Mouse (Mus musculus): ENCODE results near the gene Olfr958. TPM values are rescaled to one million over a fixed set of nuclear protein-coding genes. Genes with fewer than 3 reads are reported as not detected.
A peak's percentile ranks its signal among the peaks of the same experiment; 100 is the strongest.

Gene Olfr958
- not detected in 2 replicates for polyA plus RNA-seq (2015; fragmentation: Nextera tagmentation; extraction: Ambion mirVana)

DNA sequence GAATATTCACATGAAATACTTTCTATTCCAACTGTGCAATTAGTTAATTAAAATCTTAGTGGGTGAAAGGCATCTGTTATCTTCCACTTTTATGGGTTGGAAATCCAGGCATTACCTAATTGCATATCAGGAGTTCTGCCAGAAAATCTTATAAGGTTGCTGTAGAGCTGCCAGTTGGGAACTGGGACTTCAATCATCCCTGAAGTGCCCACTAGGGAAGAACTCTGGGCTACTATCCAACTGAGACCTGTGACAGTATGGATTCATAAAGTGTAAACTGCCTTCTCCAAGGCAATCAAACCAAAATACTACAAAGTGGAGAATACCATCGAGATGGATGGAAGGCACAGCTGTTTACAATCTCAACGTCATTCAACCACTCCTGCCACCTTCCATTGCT is at the start of gene Olfr958:
Gene Olfr958 (minus strand): TSS at position 109 of the 400 bp plus-strand sequence.
- no peaks in the 10 kb centered on the region for H3K4me1 ChIP-seq (ENCODE audit: control insufficient read depth, insufficient read depth, low read length)
- no peaks in the 10 kb centered on the region for H3K27me3 ChIP-seq (ENCODE audit: control insufficient read depth, insufficient read depth, low read length)
- H3K4me3 ChIP-seq (replicated peaks; ENCODE audit: low read length), result no peak within 1 kb of the TSS
- no peak for ATAC-seq (ENCODE audit: insufficient read depth, low FRiP score)
- WGBS, result 57% methylated on average over 2 of the region's 2 CpGs
- no peak within 1 kb of the TSS for H3K9ac ChIP-seq (ENCODE audit: low read length)
- no peaks in the 10 kb centered on the region for H3K36me3 ChIP-seq (ENCODE audit: control insufficient read depth, insufficient read depth, low read length)
- no peak within 1 kb of the TSS for H3K4me2 ChIP-seq (ENCODE audit: low read depth, low read length)
- H3K27ac ChIP-seq (ENCODE audit: low read length), result no peak within 1 kb of the TSS
- H3K9me3 ChIP-seq (replicated peaks; ENCODE audit: control insufficient read depth, low read length), result no peaks in the 10 kb centered on the region

DNA sequence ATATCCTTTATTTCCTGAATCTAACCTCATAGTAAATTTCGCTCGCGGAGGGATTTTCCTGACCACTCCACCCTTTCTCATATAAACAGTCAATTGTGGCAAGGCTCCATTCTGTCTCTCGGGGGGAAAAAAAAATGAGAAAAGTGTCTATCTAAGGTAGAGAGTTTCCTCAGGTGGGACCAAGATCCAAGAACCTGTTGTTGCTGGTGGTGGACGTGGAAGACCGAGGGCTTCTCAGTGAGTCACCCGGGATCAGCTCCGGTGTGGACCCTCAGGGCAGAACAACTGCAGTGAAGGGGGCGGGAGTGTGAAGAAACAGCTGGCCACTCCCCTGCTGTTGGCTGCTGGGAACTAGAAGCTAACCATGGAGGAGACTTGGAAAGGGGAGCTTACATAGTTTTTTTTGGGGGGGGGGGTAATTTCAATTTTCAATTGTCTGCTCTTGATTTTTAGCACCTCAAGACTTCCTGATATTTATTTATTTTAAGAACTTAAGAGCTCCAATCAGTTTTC is 49.5 kb upstream of the Olfr958 start:
- H3K4me3 ChIP-seq (replicated peaks; ENCODE audit: low read length), result peak overlapping the region; percentile 47
- no peaks in the 10 kb centered on the region for H3K9me3 ChIP-seq (replicated peaks; ENCODE audit: control insufficient read depth, low read length)
- peak overlapping the region; percentile 23; the same call in 1 of the 2 replicates for H3K9ac ChIP-seq (ENCODE audit: low read length)
- peak overlapping the region; percentile 12; the same call in 1 of the 2 replicates for H3K27ac ChIP-seq (ENCODE audit: low read length)
- H3K4me2 ChIP-seq (ENCODE audit: low read depth, low read length), result peak overlapping the region; percentile 83
- WGBS, result 2% methylated on average over 9 of the region's 9 CpGs
- H3K36me3 ChIP-seq (ENCODE audit: control insufficient read depth, insufficient read depth, low read length), result no peaks in the 10 kb centered on the region
- no peaks in the 10 kb centered on the region for H3K27me3 ChIP-seq (ENCODE audit: control insufficient read depth, insufficient read depth, low read length)
- peak; percentile 71; the same call in 1 of the 2 replicates for ATAC-seq (ENCODE audit: insufficient read depth, low FRiP score)
- 0 out of 2 replicates have a peak, but pooled peaks cover 4% of the 10 kb centered on the region for H3K4me1 ChIP-seq (ENCODE audit: control insufficient read depth, insufficient read depth, low read length)

DNA sequence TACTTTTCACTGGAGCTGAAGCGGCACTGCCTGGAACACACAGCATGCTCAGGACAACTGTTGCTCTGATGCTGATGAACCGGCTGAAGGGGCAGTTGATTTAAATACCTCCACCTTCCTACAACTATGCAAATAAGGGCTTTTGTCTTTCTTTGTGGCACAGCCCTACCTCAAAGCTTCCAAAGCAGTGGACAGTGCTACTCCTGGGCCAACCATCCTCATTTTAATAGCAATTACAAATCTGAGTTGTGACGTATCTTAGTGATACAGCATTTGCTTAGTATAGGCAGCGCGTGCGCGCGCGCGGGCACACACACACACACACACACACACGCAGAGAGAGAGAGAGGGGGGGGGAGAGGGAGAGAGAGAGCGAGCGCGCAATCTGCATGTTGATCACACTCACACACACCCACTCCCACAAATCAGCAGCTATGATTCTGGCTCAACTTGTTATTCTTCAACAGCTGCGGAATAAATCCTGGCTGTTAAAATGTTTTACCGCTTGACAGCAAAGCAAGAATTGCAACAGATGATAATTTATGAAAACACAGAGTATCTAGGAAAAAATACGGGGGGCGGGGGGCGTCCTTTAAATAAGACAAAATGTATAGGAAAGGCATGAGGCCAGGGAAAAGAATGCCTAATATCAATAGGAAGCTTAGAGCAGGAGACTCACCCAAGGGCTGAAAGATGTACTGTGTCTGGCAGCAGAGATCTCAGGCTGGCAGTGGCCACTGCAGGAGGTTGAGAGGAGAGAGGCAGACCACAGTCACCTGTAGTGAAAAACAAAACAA is 48.9 kb upstream of the Olfr958 start:
- ATAC-seq (ENCODE audit: insufficient read depth, low FRiP score), result peak; percentile 79; the same call in 1 of the 2 replicates
- H3K27ac ChIP-seq (ENCODE audit: low read length), result peak overlapping the region; percentile 12; the same call in 1 of the 2 replicates
- no peaks in the 10 kb centered on the region for H3K36me3 ChIP-seq (ENCODE audit: control insufficient read depth, insufficient read depth, low read length)
- peak overlapping the region; percentile 47 for H3K4me3 ChIP-seq (replicated peaks; ENCODE audit: low read length)
- H3K9me3 ChIP-seq (replicated peaks; ENCODE audit: control insufficient read depth, low read length), result no peaks in the 10 kb centered on the region
- H3K9ac ChIP-seq (ENCODE audit: low read length), result peak overlapping the region; percentile 23; the same call in 1 of the 2 replicates
- H3K4me2 ChIP-seq (ENCODE audit: low read depth, low read length), result peak overlapping the region; percentile 83
- H3K27me3 ChIP-seq (ENCODE audit: control insufficient read depth, insufficient read depth, low read length), result no peaks in the 10 kb centered on the region
- under 1% methylated on average over 19 of the region's 19 CpGs for WGBS
- 0 out of 2 replicates have a peak, but pooled peaks cover 4% of the 10 kb centered on the region for H3K4me1 ChIP-seq (ENCODE audit: control insufficient read depth, insufficient read depth, low read length)

DNA sequence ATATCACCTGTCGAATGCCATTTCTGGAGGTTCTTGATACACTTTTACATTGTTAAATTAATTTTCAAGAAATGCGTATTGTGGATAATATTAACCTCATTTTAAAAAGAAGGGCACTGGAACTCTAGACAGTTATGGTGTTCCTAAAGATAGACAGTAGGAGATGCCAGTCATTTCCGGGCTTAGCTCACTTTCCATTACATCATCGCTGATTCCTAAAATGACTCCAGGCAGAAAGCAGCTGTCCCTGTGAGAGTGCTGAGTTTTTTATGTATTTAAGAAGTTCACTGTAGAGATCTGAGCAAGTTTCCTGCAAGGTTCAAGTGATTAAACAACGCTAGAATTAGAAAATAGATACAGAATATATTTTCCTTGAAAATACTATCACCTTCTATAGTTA is 23.2 kb upstream of the Olfr958 start:
- Histone ChIP-seq H3K4me3 (replicated peaks; ENCODE audit: low read length) (no peak overlapping the region), H3K9me3 (replicated peaks; ENCODE audit: control insufficient read depth, low read length) (no peaks in the 10 kb centered on the region), H3K27ac (ENCODE audit: low read length) (no peak overlapping the region), H3K4me1 (ENCODE audit: control insufficient read depth, insufficient read depth, low read length) (no peaks in the 10 kb centered on the region), H3K36me3 (ENCODE audit: control insufficient read depth, insufficient read depth, low read length) (no peaks in the 10 kb centered on the region), H3K27me3 (ENCODE audit: control insufficient read depth, insufficient read depth, low read length) (no peaks in the 10 kb centered on the region), H3K4me2 (ENCODE audit: low read depth, low read length) (no peak overlapping the region), H3K9ac (ENCODE audit: low read length) (no peak overlapping the region)
- ATAC-seq (ENCODE audit: insufficient read depth, low FRiP score), result no peak
- 84% methylated on average over 5 of the region's 5 CpGs for WGBS

DNA sequence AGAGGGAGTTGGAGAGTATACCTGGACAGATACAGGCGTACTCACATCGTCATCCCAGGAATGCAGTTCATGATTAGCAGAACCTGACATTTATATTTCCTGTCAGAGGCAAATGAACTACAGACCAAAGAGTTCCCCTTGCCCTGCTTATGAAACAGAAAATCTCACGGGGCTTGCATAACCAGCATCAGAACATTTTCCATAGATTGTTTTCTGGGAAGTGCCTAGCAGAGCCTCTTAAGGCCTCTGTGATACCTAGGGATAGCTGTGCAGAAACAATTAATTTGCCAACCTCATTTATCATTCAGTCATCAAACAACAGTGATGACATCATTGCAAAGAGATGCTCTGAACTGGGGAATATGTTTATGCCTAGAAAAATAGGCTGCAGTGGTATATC is 21.6 kb upstream of the Olfr958 start, which contains the start of gene Olfr959:
Gene Olfr959 (minus strand): TSS at position 101 of the 400 bp plus-strand sequence.
- no peak for ATAC-seq (ENCODE audit: insufficient read depth, low FRiP score)
- H3K36me3 ChIP-seq (ENCODE audit: control insufficient read depth, insufficient read depth, low read length), result no peaks in the 10 kb centered on the region
- H3K9ac ChIP-seq (ENCODE audit: low read length), result no peak within 1 kb of the TSS
- H3K4me1 ChIP-seq (ENCODE audit: control insufficient read depth, insufficient read depth, low read length), result no peaks in the 10 kb centered on the region
- no peak within 1 kb of the TSS for H3K4me2 ChIP-seq (ENCODE audit: low read depth, low read length)
- no peak within 1 kb of the TSS for H3K27ac ChIP-seq (ENCODE audit: low read length)
- H3K27me3 ChIP-seq (ENCODE audit: control insufficient read depth, insufficient read depth, low read length), result no peaks in the 10 kb centered on the region
- WGBS, result 72% methylated on average over 3 of the region's 3 CpGs
- no peaks in the 10 kb centered on the region for H3K9me3 ChIP-seq (replicated peaks; ENCODE audit: control insufficient read depth, low read length)
- H3K4me3 ChIP-seq (replicated peaks; ENCODE audit: low read length), result no peak within 1 kb of the TSS

DNA sequence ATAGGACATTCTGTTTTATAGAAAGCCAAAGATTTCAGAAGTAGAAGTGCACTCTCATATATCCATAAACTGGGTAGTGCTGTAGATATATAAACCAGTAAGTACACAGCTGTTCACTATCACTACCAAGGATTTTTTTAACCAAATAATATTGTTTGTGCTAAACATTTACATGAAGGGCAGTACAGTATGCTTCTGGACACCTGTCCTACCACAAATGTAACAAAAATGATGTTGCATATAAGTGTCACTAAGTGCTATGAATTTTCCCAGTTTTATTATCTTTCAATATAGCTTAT is 4.4 kb upstream of the Olfr958 start:
- Histone ChIP-seq H3K9me3 (replicated peaks; ENCODE audit: control insufficient read depth, low read length) (no peaks in the 10 kb centered on the region), H3K36me3 (ENCODE audit: control insufficient read depth, insufficient read depth, low read length) (no peaks in the 10 kb centered on the region), H3K4me2 (ENCODE audit: low read depth, low read length) (no peak overlapping the region), H3K4me1 (ENCODE audit: control insufficient read depth, insufficient read depth, low read length) (no peaks in the 10 kb centered on the region), H3K9ac (ENCODE audit: low read length) (no peak overlapping the region), H3K4me3 (replicated peaks; ENCODE audit: low read length) (no peak overlapping the region), H3K27me3 (ENCODE audit: control insufficient read depth, insufficient read depth, low read length) (no peaks in the 10 kb centered on the region), H3K27ac (ENCODE audit: low read length) (no peak overlapping the region)
- ATAC-seq (ENCODE audit: insufficient read depth, low FRiP score), result no peak

DNA sequence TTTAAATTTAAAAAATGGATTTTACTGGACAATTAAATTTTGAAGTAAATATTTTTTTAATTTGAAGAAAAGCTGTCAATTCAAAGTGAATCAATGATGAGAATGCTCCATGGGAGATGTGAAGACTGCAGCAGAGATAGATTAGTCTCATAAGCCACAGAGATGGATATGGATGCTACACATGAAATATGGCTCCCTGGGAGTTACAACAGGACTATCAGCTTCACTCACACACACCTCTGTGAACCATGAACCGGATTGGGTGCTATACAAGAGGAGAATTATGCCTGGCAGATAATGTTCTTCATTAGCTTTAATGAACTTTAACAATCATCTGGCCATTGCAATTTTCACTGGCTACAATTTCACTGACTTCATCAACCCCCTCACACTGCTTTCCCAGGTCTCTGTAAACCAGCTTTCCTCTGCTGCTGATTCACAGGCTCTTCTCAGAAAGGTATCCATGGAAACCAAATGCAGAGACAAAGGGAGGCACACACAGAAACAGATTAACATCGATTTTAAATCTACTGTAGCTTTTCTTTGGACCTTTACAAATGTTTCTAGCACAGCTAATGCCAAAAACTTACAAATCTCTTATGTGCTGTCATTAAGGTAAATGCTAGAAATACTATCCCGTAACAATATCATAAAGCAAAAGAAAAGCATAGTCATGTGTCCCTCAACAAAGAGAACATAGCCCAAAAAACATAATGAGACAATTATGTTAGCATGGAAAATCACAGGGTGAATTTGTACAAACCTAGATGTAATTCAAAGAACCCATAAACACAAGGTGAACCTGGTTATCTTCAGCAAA is 3.9 kb upstream of the Olfr958 start:
- no peak overlapping the region for H3K9ac ChIP-seq (ENCODE audit: low read length)
- no peaks in the 10 kb centered on the region for H3K27me3 ChIP-seq (ENCODE audit: control insufficient read depth, insufficient read depth, low read length)
- no peaks in the 10 kb centered on the region for H3K4me1 ChIP-seq (ENCODE audit: control insufficient read depth, insufficient read depth, low read length)
- 52% methylated on average over 3 of the region's 3 CpGs for WGBS
- H3K27ac ChIP-seq (ENCODE audit: low read length), result no peak overlapping the region
- no peak overlapping the region for H3K4me2 ChIP-seq (ENCODE audit: low read depth, low read length)
- H3K9me3 ChIP-seq (replicated peaks; ENCODE audit: control insufficient read depth, low read length), result no peaks in the 10 kb centered on the region
- H3K36me3 ChIP-seq (ENCODE audit: control insufficient read depth, insufficient read depth, low read length), result no peaks in the 10 kb centered on the region
- H3K4me3 ChIP-seq (replicated peaks; ENCODE audit: low read length), result no peak overlapping the region
- ATAC-seq (ENCODE audit: insufficient read depth, low FRiP score), result no peak

DNA sequence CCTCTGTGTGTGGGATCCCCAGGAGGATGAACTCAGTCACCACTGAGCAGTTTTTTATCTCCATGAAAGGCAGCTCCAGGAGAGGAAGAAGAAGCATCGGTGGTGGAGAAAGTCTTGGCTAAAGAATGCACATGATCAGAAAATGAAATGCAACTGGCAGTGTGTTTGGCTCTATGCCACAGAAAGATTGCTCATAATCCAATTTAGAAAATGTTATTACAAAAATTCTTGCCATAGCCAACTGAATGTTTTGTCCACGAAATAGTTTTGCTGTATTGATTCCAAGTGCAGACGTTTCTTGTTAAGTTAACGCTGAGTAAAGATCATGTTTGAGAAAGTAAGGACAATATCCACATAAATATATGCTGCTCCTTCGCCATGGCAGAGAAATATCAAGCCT is 3.0 kb downstream of the Olfr958 start:
- no peak overlapping the region for H3K4me3 ChIP-seq (replicated peaks; ENCODE audit: low read length)
- H3K36me3 ChIP-seq (ENCODE audit: control insufficient read depth, insufficient read depth, low read length), result no peaks in the 10 kb centered on the region
- H3K4me2 ChIP-seq (ENCODE audit: low read depth, low read length), result no peak overlapping the region
- no peak overlapping the region for H3K27ac ChIP-seq (ENCODE audit: low read length)
- H3K9me3 ChIP-seq (replicated peaks; ENCODE audit: control insufficient read depth, low read length), result no peaks in the 10 kb centered on the region
- ATAC-seq (ENCODE audit: insufficient read depth, low FRiP score), result no peak
- no peak overlapping the region for H3K9ac ChIP-seq (ENCODE audit: low read length)
- no peaks in the 10 kb centered on the region for H3K27me3 ChIP-seq (ENCODE audit: control insufficient read depth, insufficient read depth, low read length)
- WGBS, result 54% methylated on average over 5 of the region's 5 CpGs
- no peaks in the 10 kb centered on the region for H3K4me1 ChIP-seq (ENCODE audit: control insufficient read depth, insufficient read depth, low read length)
